Mouse (Mus musculus) lung, postnatal 4 days (tissue): ENCODE data around the gene Tvp23a.
A peak's percentile ranks its signal among the peaks of the same experiment; 100 is the strongest.

Experiments used
- DNase-seq, 2 experiments: peaks; one replicate each; pipeline ENCODE4 v3.0.0; 2021

Gene Tvp23a

GRCm38 (mm10) chr16:10452445-10452896 lies 5.3 kb upstream of the Tvp23a start:
- peak; percentile 97 to 98 for DNase-seq

- DNase-seq, result peak in 1 of 2 experiments; percentile 45
Measured at GRCm38 (mm10) chr16:10451906-10452305, 4.7 kb upstream of the Tvp23a start.

- no peak for DNase-seq
Measured at GRCm38 (mm10) chr16:10448931-10449330, 1.8 kb upstream of the Tvp23a start.

- no peak for DNase-seq
Measured at GRCm38 (mm10) chr16:10447781-10448180, 619 bp upstream of the Tvp23a start.

- no peak for DNase-seq
Measured at GRCm38 (mm10) chr16:10446573-10447263, 444 bp downstream of the Tvp23a start.

GRCm38 (mm10) chr16:10443723-10444122 lies 3.4 kb downstream of the Tvp23a start:
- no peak for DNase-seq

GRCm38 (mm10) chr16:10441761-10442160 lies 5.4 kb downstream of the Tvp23a start:
- DNase-seq, result no peak

- no peak for DNase-seq
Measured at GRCm38 (mm10) chr16:10441328-10441727, 5.8 kb downstream of the Tvp23a start.

- DNase-seq, result no peak
Measured at GRCm38 (mm10) chr16:10438055-10438454, 9.1 kb downstream of the Tvp23a start.

- DNase-seq, result no peak
Measured at GRCm38 (mm10) chr16:10436166-10436565, 11.0 kb downstream of the Tvp23a start.

- DNase-seq, result no peak
Measured at GRCm38 (mm10) chr16:10433344-10433743, 13.8 kb downstream of the Tvp23a start.

GRCm38 (mm10) chr16:10432387-10432786 lies 14.8 kb downstream of the Tvp23a start:
- no peak for DNase-seq

GRCm38 (mm10) chr16:10431911-10432310 lies 15.3 kb downstream of the Tvp23a start:
- DNase-seq, result no peak

GRCm38 (mm10) chr16:10420447-10421054 lies 26.6 kb downstream of the Tvp23a start:
- DNase-seq, result no peak

GRCm38 (mm10) chr16:10417723-10418259 lies 29.4 kb downstream of the Tvp23a start:
- no peak for DNase-seq

- DNase-seq, result peak in 1 of 2 experiments; percentile 7
Measured at GRCm38 (mm10) chr16:10416866-10417265, 30.3 kb downstream of the Tvp23a start.

- peak; percentile 58 to 70 for DNase-seq
Measured at GRCm38 (mm10) chr16:10415976-10416375, 31.2 kb downstream of the Tvp23a start.

GRCm38 (mm10) chr16:10411764-10412746 lies 35.1 kb downstream of the Tvp23a start, which contains the start of gene Nubp1:
TSS of gene Nubp1 (plus strand) at chr16:10411948.
- DNase-seq, result peak; percentile 95

GRCm38 (mm10) chr16:10399160-10399559 lies 48.0 kb downstream of the Tvp23a start:
- DNase-seq, result peak; percentile 74 to 85

- DNase-seq, result no peak
Measured at GRCm38 (mm10) chr16:10398755-10399154, 48.4 kb downstream of the Tvp23a start.

- peak; percentile 74 to 90 for DNase-seq
Measured at GRCm38 (mm10) chr16:10394699-10395540, 52.2 kb downstream of the Tvp23a start, which contains the start of gene Tekt5. TSS of gene Tekt5 (minus strand) at chr16:10395490.

- DNase-seq, result no peak
Measured at GRCm38 (mm10) chr16:10392587-10392986, 54.6 kb downstream of the Tvp23a start.
